Comparison of ENCODE assay signal across 18 mouse cellular contexts in genomic region chr2:3773089-3773488, GRCm38 (mm10).
"Had no signal": no experiment of that assay in that cellular context is flagged by ENCODE, and none has a peak within 500 bp of the region (broad histone marks: within the 10 kb centered on the region; RNA-seq: fewer than 3 reads in every experiment).

No protein-coding gene starts in this region.

- H3K36me3 ChIP-seq: neural tube, embryonic 15.5 days had no signal

- H3K4me2 ChIP-seq: lung, embryonic 14.5 days; midbrain, embryonic 12.5 days; neural tube, embryonic 13.5 days; neural tube, embryonic 15.5 days; stomach, embryonic 15.5 days had no signal

- ATAC-seq: midbrain, embryonic 16.5 days had no signal

- DNase-seq: lung, adult 18-20 months; lung, embryonic 14.5 days; lung, postnatal 10 days; lung, postnatal 4 days; midbrain, embryonic 14.5 days; retina, postnatal 1 day; right cerebral cortex, adult 18-20 months; thymus, adult 2 months; thymus, postnatal 25 days; thymus, postnatal 4 days had no signal

- H3K27me3 ChIP-seq: midbrain, embryonic 12.5 days; neural tube, embryonic 13.5 days; neural tube, embryonic 15.5 days; stomach, embryonic 15.5 days had no signal

- H3K9me3 ChIP-seq: midbrain, embryonic 10.5 days; midbrain, embryonic 12.5 days; neural tube, embryonic 13.5 days; neural tube, embryonic 15.5 days; stomach, embryonic 15.5 days had no signal

- H3K4me3 ChIP-seq: midbrain, embryonic 10.5 days; midbrain, embryonic 12.5 days; myocyte; neural tube, embryonic 13.5 days; neural tube, embryonic 15.5 days; stomach, embryonic 15.5 days had no signal

- H3K4me1 ChIP-seq: neural tube, embryonic 13.5 days; neural tube, embryonic 15.5 days; stomach, embryonic 15.5 days had no signal

- H3K9ac ChIP-seq: lung, embryonic 14.5 days; midbrain, embryonic 12.5 days; neural tube, embryonic 15.5 days; stomach, embryonic 15.5 days had no signal

- H3K27ac ChIP-seq: midbrain, embryonic 10.5 days; midbrain, embryonic 12.5 days; neural tube, embryonic 13.5 days; neural tube, embryonic 15.5 days; stomach, embryonic 15.5 days; stomach, postnatal 0 days had no signal
